Mouse (Mus musculus): ENCODE measurements at regions not wholly inside any gene's neighbourhood (a gene's known extent, or its start where the extent isn't known, plus 50 kb on each side); places are given as distances from the start of the nearest gene placed in this dataset.

DNA sequence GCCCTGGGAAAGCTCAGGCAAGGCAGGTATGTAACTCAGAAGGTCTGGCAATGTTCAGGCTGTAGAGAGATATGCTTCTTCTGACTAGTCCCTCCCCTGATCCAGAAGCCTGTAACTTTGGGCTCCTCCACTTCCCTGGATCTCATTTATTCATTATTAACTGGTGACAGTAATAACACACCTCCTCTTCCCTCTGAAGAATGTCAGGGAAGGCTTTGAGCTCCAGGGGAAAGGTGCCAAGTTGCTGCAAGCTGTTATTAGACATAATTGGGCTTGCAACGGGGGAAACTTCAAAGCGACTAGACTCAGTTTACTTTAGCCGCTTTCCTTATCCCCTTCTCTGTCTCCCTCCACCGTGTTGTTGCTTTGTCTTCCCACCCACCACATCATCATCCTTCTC is 75.6 kb upstream of the Tmprss2 start:
- Histone ChIP-seq H3K9me3 (ENCODE audit: low read length) (no peaks in the 10 kb centered on the region), H3K9ac (no peak overlapping the region), H3K36me3 (ENCODE audit: insufficient read depth) (no peaks in the 10 kb centered on the region), H3K4me2 (ENCODE audit: low read depth) (no peak overlapping the region), H3K27ac (ENCODE audit: low read depth, low read length) (no peak overlapping the region), H3K27me3 (ENCODE audit: insufficient read depth, low read length) (no peaks in the 10 kb centered on the region), H3K4me3 (ENCODE audit: low read depth, low read length) (no peak overlapping the region), H3K4me1 (ENCODE audit: insufficient read depth) (no peaks in the 10 kb centered on the region)
- DNase-seq (peak; percentile 39), ATAC-seq (peak; percentile 68; the same call in 1 of the 2 replicates)
- no peak for TF ChIP-seq CTCF (IDR thresholded peaks at IDR 0.05; ENCODE audit: low read depth)
- 59% methylated on average over 4 of the region's 4 CpGs for WGBS

DNA sequence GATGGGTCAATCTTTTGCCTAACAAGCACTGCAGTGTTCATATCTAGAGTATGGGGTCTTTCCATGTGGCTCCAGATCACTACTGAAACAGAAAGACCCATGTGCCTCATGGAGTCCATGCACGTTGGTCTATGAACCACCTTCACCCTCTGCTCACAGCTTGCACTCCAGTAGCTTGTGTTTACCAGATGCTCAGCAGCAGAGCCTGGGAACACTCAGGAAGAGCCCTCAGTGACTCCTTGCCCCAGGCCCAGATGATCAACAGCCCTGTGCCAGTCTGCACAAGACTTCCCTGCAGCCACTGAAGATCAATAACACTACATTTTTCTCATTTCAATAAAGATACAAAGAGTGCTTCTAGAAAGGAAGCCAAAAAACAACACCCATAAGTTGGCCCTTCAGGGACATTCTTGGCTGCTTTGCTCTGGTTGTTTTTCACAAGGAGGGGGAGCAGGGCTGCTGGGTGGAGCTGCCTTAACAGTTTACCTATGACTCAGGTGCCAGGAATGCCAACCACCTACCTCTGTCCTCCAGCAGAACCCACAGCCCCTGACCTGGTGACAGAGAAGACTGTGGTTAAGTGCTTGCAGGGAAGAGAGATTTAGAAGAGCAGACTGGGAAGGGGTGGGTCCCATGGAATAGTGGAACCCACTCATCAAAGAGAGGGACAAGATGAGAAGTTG is 74.7 kb upstream of the Tmprss2 start:
- H3K9me3 ChIP-seq (ENCODE audit: low read length), result no peaks in the 10 kb centered on the region
- H3K36me3 ChIP-seq (ENCODE audit: insufficient read depth), result no peaks in the 10 kb centered on the region
- ATAC-seq, result no peak
- no peak overlapping the region for H3K4me2 ChIP-seq (ENCODE audit: low read depth)
- no peak overlapping the region for H3K4me3 ChIP-seq (ENCODE audit: low read depth, low read length)
- 80% methylated on average over 1 of the region's 1 CpGs for WGBS
- no peak for DNase-seq
- no peaks in the 10 kb centered on the region for H3K27me3 ChIP-seq (ENCODE audit: insufficient read depth, low read length)
- no peak overlapping the region for H3K9ac ChIP-seq
- no peak overlapping the region for H3K27ac ChIP-seq (ENCODE audit: low read depth, low read length)
- no peak for TF ChIP-seq CTCF (IDR thresholded peaks at IDR 0.05; ENCODE audit: low read depth)
- no peaks in the 10 kb centered on the region for H3K4me1 ChIP-seq (ENCODE audit: insufficient read depth)

DNA sequence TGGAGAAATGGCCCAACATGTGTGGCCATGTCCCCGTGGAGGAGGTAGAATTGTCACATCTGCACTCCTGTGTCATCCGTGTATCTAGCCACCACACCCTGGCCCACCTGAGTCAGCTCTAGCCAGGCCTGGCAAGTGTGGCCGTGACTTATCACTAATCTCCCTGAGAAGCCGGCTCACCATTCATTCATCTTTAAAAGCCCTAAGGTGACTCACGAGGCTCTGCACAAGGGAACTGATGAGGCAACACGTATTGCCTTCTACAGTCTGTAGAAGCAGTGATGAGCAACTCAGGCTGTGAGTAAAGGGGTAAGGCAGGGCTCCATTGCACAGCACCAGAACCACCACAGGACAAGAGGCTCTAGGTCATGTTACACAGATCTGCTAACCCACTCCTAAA is 70.2 kb upstream of the Tmprss2 start:
- WGBS, result 81% methylated on average over 6 of the region's 6 CpGs
- Histone ChIP-seq H3K4me3 (ENCODE audit: low read depth, low read length) (no peak overlapping the region), H3K9ac (no peak overlapping the region), H3K4me2 (ENCODE audit: low read depth) (no peak overlapping the region), H3K4me1 (ENCODE audit: insufficient read depth) (no peaks in the 10 kb centered on the region), H3K9me3 (ENCODE audit: low read length) (no peaks in the 10 kb centered on the region), H3K36me3 (ENCODE audit: insufficient read depth) (no peaks in the 10 kb centered on the region), H3K27me3 (ENCODE audit: insufficient read depth, low read length) (no peaks in the 10 kb centered on the region), H3K27ac (ENCODE audit: low read depth, low read length) (no peak overlapping the region)
- DNase-seq (no peak), ATAC-seq (no peak)
- no peak for TF ChIP-seq CTCF (IDR thresholded peaks at IDR 0.05; ENCODE audit: low read depth)

DNA sequence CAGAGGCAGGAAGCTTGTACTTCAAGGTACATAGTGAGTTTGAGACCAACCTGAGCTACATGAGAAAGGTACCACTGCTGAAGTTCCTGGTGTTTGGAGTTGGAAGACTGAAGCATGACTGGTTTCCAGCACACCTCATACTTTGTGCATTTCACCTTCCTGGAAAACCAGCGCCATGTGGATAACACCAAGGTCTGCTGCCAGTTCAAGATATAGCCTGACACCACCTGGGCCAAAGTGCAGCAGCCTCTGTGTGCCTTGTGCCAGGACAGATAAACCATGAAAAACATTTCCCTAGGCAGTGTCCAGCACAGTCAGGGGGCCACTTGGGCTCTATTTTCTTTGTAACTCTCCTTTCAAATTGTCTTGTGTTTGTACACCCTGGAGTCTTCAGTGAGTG is 68.8 kb upstream of the Tmprss2 start:
- 100% methylated on average over 1 of the region's 1 CpGs for WGBS
- no peak for TF ChIP-seq CTCF (IDR thresholded peaks at IDR 0.05; ENCODE audit: low read depth)

DNA sequence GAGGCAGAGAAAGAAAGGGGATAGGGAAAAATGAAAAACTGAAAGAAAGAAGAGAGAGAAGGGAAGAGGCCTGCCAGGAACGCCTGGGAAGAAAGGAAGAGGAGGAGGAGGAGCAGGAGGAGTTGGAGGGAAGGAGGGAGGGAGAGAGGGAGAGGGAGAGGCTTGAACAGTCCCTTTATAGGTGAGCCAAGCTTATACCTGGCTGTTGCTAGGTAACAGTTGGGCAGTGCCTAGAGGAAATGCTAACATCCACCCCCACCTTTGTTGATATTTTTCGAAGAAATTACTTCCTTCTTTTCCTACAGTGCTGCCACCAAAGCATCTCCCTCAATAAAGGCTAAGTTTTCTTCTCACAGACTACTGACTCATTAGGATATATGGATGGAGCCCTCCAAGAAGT is 68.3 kb upstream of the Tmprss2 start:
- Histone ChIP-seq H3K4me2 (ENCODE audit: low read depth) (no peak overlapping the region), H3K4me1 (ENCODE audit: insufficient read depth) (no peaks in the 10 kb centered on the region), H3K36me3 (ENCODE audit: insufficient read depth) (no peaks in the 10 kb centered on the region), H3K27me3 (ENCODE audit: insufficient read depth, low read length) (no peaks in the 10 kb centered on the region), H3K27ac (ENCODE audit: low read depth, low read length) (no peak overlapping the region), H3K9ac (no peak overlapping the region), H3K4me3 (ENCODE audit: low read depth, low read length) (no peak overlapping the region), H3K9me3 (ENCODE audit: low read length) (no peaks in the 10 kb centered on the region)
- 63% methylated on average over 2 of the region's 2 CpGs for WGBS
- no peak for TF ChIP-seq CTCF (IDR thresholded peaks at IDR 0.05; ENCODE audit: low read depth)
- ATAC-seq (no peak), DNase-seq (no peak)

More for the DNA sequence above, 68.8 kb upstream of the Tmprss2 start:
- H3K4me3 ChIP-seq (ENCODE audit: low read depth, low read length), result no peak overlapping the region
- H3K27ac ChIP-seq (ENCODE audit: low read depth, low read length), result no peak overlapping the region
- H3K4me1 ChIP-seq (ENCODE audit: insufficient read depth), result no peaks in the 10 kb centered on the region
- no peaks in the 10 kb centered on the region for H3K36me3 ChIP-seq (ENCODE audit: insufficient read depth)
- no peak for DNase-seq
- H3K4me2 ChIP-seq (ENCODE audit: low read depth), result no peak overlapping the region
- ATAC-seq, result no peak
- H3K9me3 ChIP-seq (ENCODE audit: low read length), result no peaks in the 10 kb centered on the region
- no peaks in the 10 kb centered on the region for H3K27me3 ChIP-seq (ENCODE audit: insufficient read depth, low read length)
- no peak overlapping the region for H3K9ac ChIP-seq

DNA sequence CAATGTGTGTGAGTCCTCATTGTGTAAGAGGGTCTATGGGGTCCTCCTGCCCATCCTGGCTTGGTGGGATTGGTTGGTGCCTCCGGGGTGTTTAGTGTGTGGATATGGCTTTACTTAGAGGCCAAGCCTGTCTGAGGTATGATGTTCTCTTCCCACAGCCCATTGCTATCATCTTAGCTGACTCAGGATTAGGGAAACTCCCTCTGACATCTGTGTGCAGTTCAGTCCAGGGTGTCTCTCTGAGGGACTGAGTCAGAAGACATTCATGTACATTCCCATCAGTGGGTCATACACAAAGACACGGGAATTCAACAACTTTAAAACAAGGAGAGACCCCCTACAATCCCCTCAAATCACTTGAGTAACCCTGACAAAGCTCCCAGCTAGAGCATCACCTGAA is 66.6 kb upstream of the Tmprss2 start:
- Histone ChIP-seq H3K36me3 (ENCODE audit: insufficient read depth) (no peaks in the 10 kb centered on the region), H3K9me3 (ENCODE audit: low read length) (no peaks in the 10 kb centered on the region), H3K4me1 (ENCODE audit: insufficient read depth) (no peaks in the 10 kb centered on the region), H3K9ac (no peak overlapping the region), H3K27ac (ENCODE audit: low read depth, low read length) (no peak overlapping the region), H3K4me3 (ENCODE audit: low read depth, low read length) (no peak overlapping the region), H3K27me3 (ENCODE audit: insufficient read depth, low read length) (no peaks in the 10 kb centered on the region), H3K4me2 (ENCODE audit: low read depth) (no peak overlapping the region)
- DNase-seq (no peak), ATAC-seq (no peak)
- TF ChIP-seq CTCF (IDR thresholded peaks at IDR 0.05; ENCODE audit: low read depth), result no peak
- WGBS, result 78% methylated on average over 2 of the region's 2 CpGs

DNA sequence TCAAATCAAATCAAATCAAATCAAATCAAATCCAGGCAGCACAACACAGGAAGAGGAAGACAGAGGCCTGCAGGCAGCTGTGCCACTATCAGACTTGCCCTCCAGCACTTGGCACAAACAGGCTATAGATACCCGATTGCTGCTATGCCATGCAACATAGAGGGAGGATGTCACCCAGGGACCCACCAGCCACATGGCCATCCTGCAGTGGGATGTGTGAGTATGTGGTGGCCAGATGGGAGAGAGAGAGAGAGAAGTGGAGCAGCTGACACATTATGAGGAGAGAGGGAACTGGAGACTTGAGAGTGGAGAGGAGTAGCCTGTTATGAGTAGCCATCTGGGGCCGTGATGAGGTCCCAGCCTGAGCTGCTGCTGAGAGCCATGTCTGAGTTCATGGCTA is 62.6 kb upstream of the Tmprss2 start:
- no peaks in the 10 kb centered on the region for H3K9me3 ChIP-seq (ENCODE audit: low read length)
- no peaks in the 10 kb centered on the region for H3K4me1 ChIP-seq (ENCODE audit: insufficient read depth)
- H3K9ac ChIP-seq, result no peak overlapping the region
- no peak for TF ChIP-seq CTCF (IDR thresholded peaks at IDR 0.05; ENCODE audit: low read depth)
- no peaks in the 10 kb centered on the region for H3K27me3 ChIP-seq (ENCODE audit: insufficient read depth, low read length)
- no peaks in the 10 kb centered on the region for H3K36me3 ChIP-seq (ENCODE audit: insufficient read depth)
- no peak overlapping the region for H3K4me3 ChIP-seq (ENCODE audit: low read depth, low read length)
- DNase-seq, result peak; percentile 16
- WGBS, result 78% methylated on average over 2 of the region's 2 CpGs
- no peak overlapping the region for H3K27ac ChIP-seq (ENCODE audit: low read depth, low read length)
- ATAC-seq, result peak; percentile 61
- no peak overlapping the region for H3K4me2 ChIP-seq (ENCODE audit: low read depth)

Measured in forebrain, postnatal 0 days (tissue).